Mouse (Mus musculus): ENCODE measurements at regions not wholly inside any gene's neighbourhood (a gene's known extent, or its start where the extent isn't known, plus 50 kb on each side); places are given as distances from the start of the nearest gene placed in this dataset.

DNA sequence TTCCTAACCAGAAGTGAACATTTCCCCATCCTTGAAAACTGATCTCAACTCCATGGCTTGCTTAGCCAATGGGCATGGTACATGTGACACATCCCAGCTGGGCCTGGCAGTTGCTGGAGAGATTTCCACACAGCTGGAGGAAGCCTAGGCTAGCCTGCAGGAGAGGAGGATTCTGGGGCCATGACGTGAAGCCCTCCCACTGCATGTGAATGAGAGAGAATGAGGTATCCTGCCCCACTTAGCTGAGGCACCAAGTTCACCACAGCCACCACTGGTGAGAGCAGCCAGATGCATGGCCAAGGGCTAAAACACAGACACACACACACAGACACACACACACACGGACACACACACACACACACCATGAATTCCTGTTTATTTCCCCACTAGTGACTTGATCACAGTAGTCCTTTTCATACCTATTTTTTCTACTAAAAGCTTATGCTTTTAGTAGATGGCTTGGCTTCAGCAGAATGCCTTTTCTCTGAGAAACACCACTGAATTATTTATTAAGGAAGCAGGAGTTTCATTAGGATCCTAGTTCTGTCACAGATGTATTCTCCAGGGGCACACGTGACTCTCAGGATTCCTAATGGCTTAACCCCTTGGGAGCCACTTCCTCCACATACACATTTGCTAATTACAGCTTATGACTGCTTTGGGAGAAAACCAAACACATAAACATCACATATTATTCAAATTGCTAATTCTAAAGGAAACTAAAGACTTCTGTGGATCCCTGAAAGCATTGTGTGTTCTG lies 196.1 kb upstream of the Tcf21 start:
- no peak for TF ChIP-seq CTCF (IDR thresholded peaks at IDR 0.05; ENCODE audit: borderline replicate concordance, extremely low read depth, insufficient read depth, insufficient read length)
- TF ChIP-seq POLR2A (IDR thresholded peaks at IDR 0.05; ENCODE audit: borderline replicate concordance, extremely low read depth, insufficient read depth, insufficient read length, poor library complexity, severe bottlenecking), result no peak

Data from brain, embryonic 14.5 days (tissue).